Mouse (Mus musculus) CH12.LX (cell line): ENCODE data around the gene Ldb3. TPM values are rescaled to one million over a fixed set of nuclear protein-coding genes. Genes with fewer than 3 reads are reported as not detected.

Source experiments
- DNase-seq: peaks from one replicate; pipeline ENCODE4 v3.0.0-alpha.2; 2013; ENCODE audit errors: extremely low read depth
- H3K27ac ChIP-seq: 2 replicates; pipeline ENCODE4 v1.5.1; 2012; ENCODE audit warnings: low read depth, mild to moderate bottlenecking, control low read depth, moderate library complexity; ENCODE audit not compliant: insufficient read depth
- H3K27me3 ChIP-seq: replicated peaks from 2 replicates; pipeline ENCODE3; 2012; ENCODE audit warnings: inconsistent platforms
- H3K36me3 ChIP-seq, 2 experiments: replicated peaks in 1 of 2; 2 replicates each; pipeline versions ENCODE3 to v1.6.1; 2012; ENCODE audit warnings: inconsistent platforms in 1 of 2, low read length in 1 of 2, mild to moderate bottlenecking in 1 of 2, mixed read lengths in 1 of 2, moderate library complexity in 1 of 2; ENCODE audit not compliant: control insufficient read depth in 1 of 2, insufficient read depth in 1 of 2
- H3K4me1 ChIP-seq, 2 experiments: 2 replicates each; pipeline ENCODE4 v1.6.1; 2012; ENCODE audit warnings: inconsistent platforms in 1 of 2, moderate library complexity in 1 of 2; ENCODE audit not compliant: insufficient read depth in 2 of 2, control insufficient read depth in 1 of 2
- H3K4me2 ChIP-seq: 2 replicates; pipeline ENCODE4 v1.6.1; 2012; ENCODE audit warnings: low read depth, mild to moderate bottlenecking, control low read depth; ENCODE audit not compliant: poor library complexity, insufficient read depth, severe bottlenecking
- H3K4me3 ChIP-seq, 3 experiments: fragments of 150-350 bp in 1 of 3; sonication (generic) in 1 of 3; replicated peaks in 1 of 3; 2 replicates each; pipeline versions ENCODE3 to v1.5.1; 2011 to 2012; ENCODE audit warnings: low read depth in 2 of 3, low read length in 2 of 3, mild to moderate bottlenecking in 2 of 3, moderate library complexity in 2 of 3, control low read depth in 1 of 3, improper control_type of control experiment in 1 of 3, inconsistent platforms in 1 of 3, mixed read lengths in 1 of 3; ENCODE audit not compliant: poor library complexity in 1 of 3
- H3K79me2 ChIP-seq: replicated peaks from 2 replicates; pipeline ENCODE4 v1.6.1; 2012; ENCODE audit warnings: mild to moderate bottlenecking, moderate library complexity; ENCODE audit not compliant: control insufficient read depth, poor library complexity, insufficient read depth, severe bottlenecking; ENCODE audit errors: extremely low read depth
- H3K9ac ChIP-seq: 2 replicates; pipeline ENCODE4 v1.6.1; 2012; ENCODE audit warnings: low read depth, mild to moderate bottlenecking, control low read depth, moderate library complexity; ENCODE audit not compliant: insufficient read depth
- H3K9me3 ChIP-seq: replicated peaks from 2 replicates; pipeline ENCODE3; 2012; ENCODE audit warnings: low read length, inconsistent platforms, mixed read lengths
- BHLHE40 ChIP-seq: IDR thresholded peaks from 2 replicates; pipeline ENCODE4 v1.6.1; 2011; ENCODE audit warnings: mild to moderate bottlenecking, low read depth, low read length, improper control_type of control experiment
- CHD1 ChIP-seq: IDR thresholded peaks from 2 replicates; pipeline ENCODE4 v1.6.1; 2012; ENCODE audit warnings: low read depth, low read length, improper control_type of control experiment, inconsistent platforms
- CTCF ChIP-seq, 2 experiments: IDR thresholded peaks in 1 of 2; conservative IDR thresholded peaks in 1 of 2; 2 replicates each; pipeline ENCODE4 v1.5.1; 2011 to 2012; ENCODE audit warnings: low read depth in 2 of 2, low read length in 2 of 2, improper control_type of control experiment in 1 of 2, inconsistent platforms in 1 of 2, mild to moderate bottlenecking in 1 of 2, moderate library complexity in 1 of 2
- ETS1 ChIP-seq: conservative IDR thresholded peaks from 2 replicates; pipeline ENCODE4 v1.6.1; 2012; ENCODE audit warnings: low read depth, mild to moderate bottlenecking, inconsistent platforms, low read length, improper control_type of control experiment, moderate library complexity
- GABPA ChIP-seq: IDR thresholded peaks from 2 replicates; pipeline ENCODE4 v1.6.1; 2012; ENCODE audit warnings: low read depth, low read length, improper control_type of control experiment, inconsistent platforms; ENCODE audit not compliant: insufficient replicate concordance
- IRF4 ChIP-seq: IDR thresholded peaks from 2 replicates; pipeline ENCODE4 v1.6.1; 2014; ENCODE audit warnings: low read depth, mild to moderate bottlenecking, inconsistent platforms, low read length, improper control_type of control experiment
- JUN ChIP-seq: IDR thresholded peaks from 2 replicates; pipeline ENCODE4 v1.6.1; 2011; ENCODE audit warnings: low read depth, mild to moderate bottlenecking, low read length, improper control_type of control experiment, moderate library complexity; ENCODE audit not compliant: insufficient read depth
- KAT2A ChIP-seq: IDR thresholded peaks from 2 replicates; pipeline ENCODE4 v1.6.1; 2012; ENCODE audit warnings: low read length, improper control_type of control experiment, inconsistent platforms; ENCODE audit not compliant: insufficient replicate concordance
- MEF2A ChIP-seq: IDR thresholded peaks from 2 replicates; pipeline ENCODE4 v1.6.1; 2014; ENCODE audit warnings: low read depth, mild to moderate bottlenecking, inconsistent platforms, low read length, improper control_type of control experiment, borderline replicate concordance
- MXI1 ChIP-seq: IDR thresholded peaks from 2 replicates; pipeline ENCODE4 v1.6.1; 2011; ENCODE audit warnings: mild to moderate bottlenecking, low read depth, low read length, improper control_type of control experiment
- NELFE ChIP-seq: IDR thresholded peaks from 2 replicates; pipeline ENCODE4 v1.6.1; 2011; ENCODE audit warnings: low read depth, low read length, improper control_type of control experiment
- PAX5 ChIP-seq: IDR thresholded peaks from 2 replicates; pipeline ENCODE4 v1.6.1; 2012; ENCODE audit warnings: low read length, inconsistent platforms, mixed read lengths
- POLR2A ChIP-seq: IDR thresholded peaks from 2 replicates; pipeline ENCODE4 v1.6.1; 2011; ENCODE audit warnings: low read depth, mild to moderate bottlenecking, improper control_type of control experiment, low read length
- TBP ChIP-seq: conservative IDR thresholded peaks from 2 replicates; pipeline ENCODE4 v1.6.1; 2011; ENCODE audit warnings: low read depth, low read length, improper control_type of control experiment
- USF2 ChIP-seq: conservative IDR thresholded peaks from 2 replicates; pipeline ENCODE4 v1.6.1; 2011; ENCODE audit warnings: low read depth, low read length, improper control_type of control experiment
- ZC3H11A ChIP-seq: IDR thresholded peaks from 2 replicates; pipeline ENCODE4 v1.6.1; 2012; ENCODE audit warnings: low read depth, mild to moderate bottlenecking, inconsistent platforms, low read length, improper control_type of control experiment
- ZKSCAN1 ChIP-seq: IDR thresholded peaks from 2 replicates; pipeline ENCODE4 v1.6.1; 2012; ENCODE audit warnings: low read depth, inconsistent platforms, low read length, improper control_type of control experiment, borderline replicate concordance
- ZNF384 ChIP-seq: IDR thresholded peaks from 2 replicates; pipeline ENCODE4 v1.6.1; 2012; ENCODE audit warnings: low read depth, low read length, improper control_type of control experiment, inconsistent platforms
- dilution Hi-C: fragments of 300-500 bp; cut with MboI; formaldehyde crosslinking; loops from 2 replicates; pipeline ENCODE4 v1.14.3; 2020; ENCODE audit warnings: low sequenced_read_pairs; ENCODE audit not compliant: extremely low pct_unique_long_range_greater_than_20kb, extremely low pct_ligation_motif_present
- in situ Hi-C: fragments of 300-500 bp; cut with MboI; formaldehyde crosslinking; loops from 3 replicates; pipeline ENCODE4 v1.14.3; 2019; ENCODE audit warnings: low sequenced_read_pairs, low pct_ligation_motif_present, low pct_unique_long_range_greater_than_20kb, mixed read lengths
- polyA plus RNA-seq: library from polyadenylated mRNA; unstranded; fragments of >175 nt; gene quantifications from 2 replicates; pipeline ENCODE4 v1.2.1, GENCODE M21; 2012; ENCODE audit warnings: low read depth; ENCODE audit not compliant: insufficient read length
- total RNA-seq, 2 experiments: library from RNA; depleted of rRNA; stranded (reverse); fragments of 300-350 nt in 1 of 2; fragments of >200 nt in 1 of 2; gene quantifications; 2 replicates each; pipeline ENCODE4 v1.2.3; 2012 to 2014

Ldb3 gene
- total and polyA plus RNA-seq, 3 experiments, result 0.08 TPM; not detected in 2

DNA sequence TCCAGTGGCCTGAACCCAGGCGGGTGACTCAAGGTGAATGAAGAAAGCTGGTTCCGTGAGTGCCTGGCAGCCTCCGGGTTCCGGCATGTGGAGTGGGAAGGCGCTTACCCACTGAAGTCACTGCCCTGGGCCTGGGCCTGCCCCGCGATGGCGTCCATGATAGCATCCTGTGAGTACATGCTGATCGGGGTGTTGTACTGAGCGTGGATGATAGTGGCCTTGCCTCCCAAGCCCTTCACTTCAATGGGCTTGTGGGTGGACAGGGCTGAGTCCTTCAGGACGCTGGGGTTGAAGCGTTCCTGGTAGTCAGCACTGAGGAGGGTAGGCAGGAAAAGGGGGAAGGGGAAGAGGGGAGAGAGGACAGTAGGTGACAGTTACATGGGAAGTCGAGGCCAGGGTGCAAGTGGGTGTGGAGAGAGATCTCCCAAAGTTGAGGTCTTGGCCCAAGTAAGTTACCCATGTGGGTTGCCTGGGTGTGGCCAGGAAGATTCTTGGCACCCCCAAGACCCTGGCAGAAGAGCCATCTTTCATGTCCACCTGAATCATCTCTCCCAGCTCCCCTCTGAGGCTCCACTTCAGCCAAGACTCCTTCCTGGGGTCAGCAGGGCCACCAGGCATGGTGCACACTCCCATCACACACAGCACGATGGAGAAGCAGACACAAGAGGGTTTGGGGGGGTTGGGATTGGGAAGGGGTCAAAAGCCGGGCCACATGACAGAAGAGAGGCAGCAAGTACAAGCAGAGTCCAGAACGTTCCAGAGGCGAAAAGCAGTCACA is 16.7 kb downstream of the Ldb3 start:
- H3K27ac ChIP-seq, result no peak overlapping the region
- TF ChIP-seq JUN, result no peak
- no peak for TF ChIP-seq POLR2A
- no peak for TF ChIP-seq ZKSCAN1
- no peak for TF ChIP-seq USF2
- TF ChIP-seq CTCF (conservative IDR thresholded peaks at IDR 0.05 in 1 of 2, IDR thresholded peaks at IDR 0.05 in 1 of 2; ENCODE audit: low read depth in 2 of 2, low read length in 2 of 2), result no peak
- TF ChIP-seq NELFE, result no peak
- TF ChIP-seq, all 38 proteins: peak for 0
- Histone ChIP-seq H3K9me3 (no peaks in the 10 kb centered on the region), H3K4me2 (no peak overlapping the region), H3K4me1 (peaks cover 10 to 19% of the 10 kb centered on the region in 2 experiments), H3K36me3 (no peaks in the 10 kb centered on the region), H3K4me3 (no peak overlapping the region), H3K27me3 (no peaks in the 10 kb centered on the region), H3K9ac (no peak overlapping the region), H3K79me2 (no peaks in the 10 kb centered on the region)
- no peak for DNase-seq
- in situ Hi-C loops, result loop anchor here (10.0 kb wide), 1 partner anchor 487 kb away; the partner anchor contains the start of gene Anxa8
- dilution Hi-C loops, result no loop called here

DNA sequence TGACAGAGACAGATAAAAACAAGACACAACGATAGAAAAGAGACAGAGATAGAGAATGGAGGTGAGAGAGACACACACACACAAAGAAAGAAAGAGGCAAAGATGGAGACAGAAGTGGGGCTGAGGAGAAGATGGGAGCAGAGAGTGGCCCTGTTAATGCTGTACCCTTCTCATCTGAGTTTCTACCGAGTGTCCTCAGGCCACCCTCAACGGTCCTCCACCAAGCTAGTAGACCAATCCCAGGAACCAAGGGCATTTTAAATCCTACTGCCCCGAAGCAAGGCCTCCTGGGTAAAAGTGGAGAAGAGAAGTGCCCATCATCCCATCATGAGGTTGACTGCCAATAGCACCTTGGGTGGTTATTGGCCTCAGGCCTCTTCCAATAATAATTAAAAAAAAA is 17.6 kb downstream of the Ldb3 start:
- no peaks in the 10 kb centered on the region for H3K79me2 ChIP-seq
- H3K9ac ChIP-seq, result no peak overlapping the region
- no peak overlapping the region for H3K4me3 ChIP-seq
- no peak overlapping the region for H3K4me2 ChIP-seq
- H3K36me3 ChIP-seq, result no peaks in the 10 kb centered on the region
- no peaks in the 10 kb centered on the region for H3K9me3 ChIP-seq
- H3K27me3 ChIP-seq, result no peaks in the 10 kb centered on the region
- DNase-seq, result no peak
- H3K27ac ChIP-seq, result no peak overlapping the region
- TF ChIP-seq KAT2A, result no peak
- TF ChIP-seq PAX5, result no peak
- TF ChIP-seq BHLHE40, result no peak
- no peak for TF ChIP-seq TBP
- TF ChIP-seq GABPA, result no peak
- no peak for TF ChIP-seq ETS1
- no peak for TF ChIP-seq MEF2A
- no peak for TF ChIP-seq ZNF384
- TF ChIP-seq IRF4, result no peak
- TF ChIP-seq ZC3H11A, result no peak
- TF ChIP-seq MXI1, result no peak
- no peak for TF ChIP-seq CHD1
- H3K4me1 ChIP-seq, result peaks cover 10 to 19% of the 10 kb centered on the region in 2 experiments
- in situ Hi-C loops (loop anchor here (10.0 kb wide), 1 partner anchor 486 kb away; the partner anchor contains the start of gene Anxa8), dilution Hi-C loops (no loop called here)
